Mouse (Mus musculus) cerebellum, adult 2 months (tissue): Measurements from ENCODE around the gene Nin. TPM values are rescaled to one million over a fixed set of nuclear protein-coding genes. Genes with fewer than 3 reads are reported as not detected.

ENCODE experiments used
- DNase-seq, 2 experiments: peaks; one replicate each; pipeline ENCODE4 v3.0.0; 2021
- H3K27ac ChIP-seq: fragments of 200-500 bp; 2 replicates; pipeline ENCODE4 v1.5.1; 2012; ENCODE audit warnings: low read length, control low read depth, inconsistent platforms; ENCODE audit not compliant: insufficient read depth
- H3K27me3 ChIP-seq: fragments of 200-500 bp; 2 replicates; pipeline ENCODE4 v1.6.1; 2012; ENCODE audit warnings: inconsistent platforms, mild to moderate bottlenecking, low read length, moderate library complexity; ENCODE audit not compliant: control insufficient read depth, insufficient read depth
- H3K4me1 ChIP-seq: fragments of 200-500 bp; 2 replicates; pipeline ENCODE4 v1.6.1; 2011; ENCODE audit warnings: low read length; ENCODE audit not compliant: control insufficient read depth, insufficient read depth
- H3K4me3 ChIP-seq: fragments of 200-500 bp; replicated peaks from 2 replicates; pipeline ENCODE3; 2011; ENCODE audit warnings: mild to moderate bottlenecking, low read depth, low read length, control low read depth; ENCODE audit not compliant: insufficient read depth
- CTCF ChIP-seq: fragments of 200-500 bp; IDR thresholded peaks from 2 replicates; pipeline ENCODE4 v1.5.1; 2011; ENCODE audit warnings: low read depth, mild to moderate bottlenecking, control low read depth, low read length, moderate library complexity, borderline replicate concordance; ENCODE audit not compliant: insufficient read depth
- POLR2A ChIP-seq: fragments of 200-500 bp; IDR thresholded peaks from 2 replicates; pipeline ENCODE4 v1.6.1; 2011; ENCODE audit warnings: low read length, control low read depth, borderline replicate concordance; ENCODE audit not compliant: insufficient read depth
- WGBS: fragments of 180-500 bp; shearing (Covaris S2); methylation state at CpG from one replicate; pipeline ENCODE4 v1.1.7; 2018; 5-methylcytosine and 5-hydroxymethylcytosine counted together
- polyA plus RNA-seq: library from polyadenylated mRNA; depleted of rRNA; stranded (reverse); fragments of >200 nt; gene quantifications from 2 replicates; pipeline ENCODE4 v1.2.3, GENCODE M21; 2012

The Nin gene
- polyA plus RNA-seq, 1 experiment, result 7.2 TPM

- H3K4me1 ChIP-seq, result no peaks in the 10 kb centered on the region
- no peak overlapping the region for H3K27ac ChIP-seq
- WGBS, result 68% methylated on average over 5 of the region's 5 CpGs
- TF ChIP-seq POLR2A (no peak), CTCF (no peak)
- DNase-seq, result no peak
- H3K27me3 ChIP-seq, result no peaks in the 10 kb centered on the region
- no peak overlapping the region for H3K4me3 ChIP-seq
Observed at GRCm38 (mm10) chr12:70104776-70105420, 8.6 kb downstream of the Nin start.

- no peaks in the 10 kb centered on the region for H3K4me1 ChIP-seq
- WGBS, result 70% methylated on average over 4 of the region's 4 CpGs
- no peak overlapping the region for H3K27ac ChIP-seq
Observed at GRCm38 (mm10) chr12:70104199-70104598, 9.3 kb downstream of the Nin start.

GRCm38 (mm10) chr12:70103257-70103656 lies 10.3 kb downstream of the Nin start:
- TF ChIP-seq POLR2A (no peak), CTCF (no peak)
- H3K27ac ChIP-seq, result no peak overlapping the region
- H3K4me1 ChIP-seq, result no peaks in the 10 kb centered on the region
- no peak for DNase-seq
- H3K4me3 ChIP-seq, result no peak overlapping the region
- no peaks in the 10 kb centered on the region for H3K27me3 ChIP-seq
- WGBS, result 98% methylated on average over 4 of the region's 4 CpGs

More at GRCm38 (mm10) chr12:70104199-70104598, 9.3 kb downstream of the Nin start:
- H3K27me3 ChIP-seq, result no peaks in the 10 kb centered on the region
- H3K4me3 ChIP-seq, result no peak overlapping the region
- DNase-seq, result no peak
- TF ChIP-seq CTCF, result no peak

- no peak for DNase-seq
- Histone ChIP-seq H3K27me3 (no peaks in the 10 kb centered on the region), H3K27ac (no peak overlapping the region), H3K4me3 (no peak overlapping the region), H3K4me1 (no peaks in the 10 kb centered on the region)
- TF ChIP-seq POLR2A, result no peak
- no peak for TF ChIP-seq CTCF
- WGBS, result 95% methylated on average over 9 of the region's 9 CpGs
Observed at GRCm38 (mm10) chr12:70102426-70102825, 11.1 kb downstream of the Nin start.

GRCm38 (mm10) chr12:70101823-70102222 lies 11.7 kb downstream of the Nin start:
- TF ChIP-seq POLR2A, result no peak
- TF ChIP-seq CTCF, result no peak
- H3K4me1 ChIP-seq, result no peaks in the 10 kb centered on the region
- no peak overlapping the region for H3K27ac ChIP-seq
- WGBS, result 89% methylated on average over 5 of the region's 5 CpGs
- no peak overlapping the region for H3K4me3 ChIP-seq
- H3K27me3 ChIP-seq, result no peaks in the 10 kb centered on the region
- DNase-seq, result no peak

GRCm38 (mm10) chr12:70097901-70098300 lies 15.6 kb downstream of the Nin start:
- no peak for TF ChIP-seq CTCF
- TF ChIP-seq POLR2A, result no peak

GRCm38 (mm10) chr12:70097316-70097715 lies 16.2 kb downstream of the Nin start:
- H3K4me3 ChIP-seq, result no peak overlapping the region
- 73% methylated on average over 3 of the region's 3 CpGs for WGBS
- DNase-seq, result peak in 1 of 2 experiments; percentile 20
- H3K27me3 ChIP-seq, result no peaks in the 10 kb centered on the region
- TF ChIP-seq CTCF (no peak), POLR2A (no peak)
- H3K4me1 ChIP-seq, result no peaks in the 10 kb centered on the region
- no peak overlapping the region for H3K27ac ChIP-seq

More at GRCm38 (mm10) chr12:70097901-70098300, 15.6 kb downstream of the Nin start:
- Histone ChIP-seq H3K27ac (no peak overlapping the region), H3K27me3 (no peaks in the 10 kb centered on the region), H3K4me3 (no peak overlapping the region), H3K4me1 (no peaks in the 10 kb centered on the region)
- WGBS, result 62% methylated on average over 7 of the region's 7 CpGs
- DNase-seq, result no peak

GRCm38 (mm10) chr12:70093266-70093893 lies 20.1 kb downstream of the Nin start:
- TF ChIP-seq CTCF (no peak), POLR2A (no peak)
- Histone ChIP-seq H3K27ac (no peak overlapping the region), H3K4me3 (no peak overlapping the region), H3K27me3 (no peaks in the 10 kb centered on the region), H3K4me1 (no peaks in the 10 kb centered on the region)
- 91% methylated on average over 6 of the region's 6 CpGs for WGBS
- DNase-seq, result no peak
